Mouse (Mus musculus) adrenal gland, adult 2 months (tissue): ENCODE measurements around the gene Tmem185b. TPM values are rescaled to one million over a fixed set of nuclear protein-coding genes. Genes with fewer than 3 reads are reported as not detected.

Source experiments
- DNase-seq: peaks from one replicate; pipeline ENCODE4 v3.0.0; 2021
- polyA plus RNA-seq: library from polyadenylated mRNA; depleted of rRNA; stranded (reverse); fragments of >200 nt; gene quantifications from 2 replicates; pipeline ENCODE4 v1.2.3, GENCODE M21; 2012; rRNA removed
- total RNA-seq, 2 experiments: library from RNA; stranded (reverse); gene quantifications; 2 replicates each; pipeline ENCODE4 v1.2.3; 2021

Gene Tmem185b
- total and polyA plus RNA-seq, 3 experiments, result 18.3 to 56.5 (median 26.8) TPM

DNA sequence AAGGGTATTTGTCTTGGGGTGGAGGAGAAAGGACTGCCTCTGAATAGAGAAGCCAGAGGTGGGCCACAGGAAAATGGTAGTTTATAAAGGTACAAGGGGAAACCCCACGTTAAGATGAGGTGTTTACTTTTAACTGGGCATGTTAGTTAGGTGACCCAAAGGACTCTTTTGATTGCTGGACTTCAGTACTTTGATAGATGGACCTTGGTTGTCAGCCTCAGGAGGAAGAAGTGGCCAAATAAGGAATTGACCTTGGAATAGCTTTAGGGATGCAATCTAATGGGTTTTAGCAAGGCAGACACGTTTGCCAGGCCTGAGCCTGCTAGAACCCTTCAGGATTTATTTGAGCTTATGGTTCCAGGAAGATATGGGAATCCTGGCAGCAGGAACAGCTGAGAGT lies 13.3 kb downstream of the Tmem185b start:
- no peak for DNase-seq

DNA sequence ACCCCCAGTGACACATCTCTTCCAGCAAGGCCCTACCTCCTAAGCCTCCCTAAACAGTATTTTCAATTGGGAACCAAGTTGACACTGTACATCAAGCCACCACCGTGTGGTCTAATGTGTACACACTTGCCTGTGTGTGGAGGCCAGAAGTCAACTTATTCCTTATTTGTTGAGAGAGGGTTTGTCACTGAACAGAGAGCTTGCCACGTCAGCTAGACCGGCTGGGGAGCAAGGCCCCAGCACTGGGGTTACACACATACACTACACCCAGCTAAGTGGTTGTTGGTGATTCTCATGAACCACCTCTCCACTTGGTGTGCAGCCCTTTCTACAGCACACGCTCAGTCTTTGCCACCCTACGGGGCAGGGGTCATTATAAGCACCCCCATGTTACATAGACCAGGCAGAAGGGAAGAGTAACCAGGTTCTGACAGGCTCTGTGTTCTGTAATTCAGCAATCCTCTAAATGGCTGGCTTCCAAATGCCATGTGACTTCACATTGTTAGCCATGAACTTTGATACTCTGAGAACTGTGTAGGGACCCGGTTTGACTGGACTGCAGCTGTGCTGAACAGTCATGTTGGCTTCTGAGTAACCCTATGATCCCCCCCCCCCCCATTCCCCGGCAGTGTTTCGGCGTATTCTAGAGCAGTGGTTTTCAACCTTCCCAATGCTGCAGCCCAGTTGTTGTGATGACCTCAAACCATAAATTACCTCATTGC lies 15.0 kb downstream of the Tmem185b start:
- DNase-seq, result peak; percentile 67

DNA sequence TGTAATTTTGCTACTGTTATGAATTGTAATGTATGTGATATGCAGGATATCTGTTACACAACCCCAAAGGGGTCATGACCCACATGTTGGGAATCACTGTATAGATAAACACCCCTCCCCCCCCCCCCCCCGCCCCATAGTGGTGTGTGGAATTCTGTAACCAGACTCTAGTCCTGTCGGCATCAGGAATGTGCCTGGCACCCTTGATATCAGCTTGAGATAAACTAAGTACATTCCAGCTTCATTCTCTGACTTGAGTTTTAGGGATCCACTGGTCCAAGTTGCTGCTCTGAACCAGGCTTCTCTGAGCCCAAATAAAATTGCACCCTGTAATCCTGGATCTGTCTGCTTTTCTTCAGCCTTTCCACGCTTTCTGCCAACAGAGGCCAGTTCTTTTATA lies 15.6 kb downstream of the Tmem185b start:
- no peak for DNase-seq

DNA sequence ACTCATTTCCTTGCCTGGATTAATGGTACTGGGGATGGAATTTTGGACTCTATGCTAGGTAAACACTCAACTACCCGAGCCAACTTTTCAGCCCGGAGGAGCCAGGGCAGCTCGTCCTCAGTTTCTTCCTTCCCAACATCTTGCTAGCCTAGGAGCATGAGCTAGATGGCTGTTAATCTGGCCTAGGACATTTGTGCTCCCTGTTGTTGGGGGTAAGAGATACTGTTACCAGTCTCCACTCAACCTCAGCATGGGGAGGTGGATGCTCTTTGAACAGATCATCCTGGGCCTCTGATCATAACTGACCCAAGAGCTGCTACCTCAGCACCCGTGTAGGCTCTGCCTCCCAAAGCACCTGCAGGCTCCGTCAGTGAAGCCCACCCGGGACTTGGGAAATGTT lies 17.4 kb downstream of the Tmem185b start:
- no peak for DNase-seq

DNA sequence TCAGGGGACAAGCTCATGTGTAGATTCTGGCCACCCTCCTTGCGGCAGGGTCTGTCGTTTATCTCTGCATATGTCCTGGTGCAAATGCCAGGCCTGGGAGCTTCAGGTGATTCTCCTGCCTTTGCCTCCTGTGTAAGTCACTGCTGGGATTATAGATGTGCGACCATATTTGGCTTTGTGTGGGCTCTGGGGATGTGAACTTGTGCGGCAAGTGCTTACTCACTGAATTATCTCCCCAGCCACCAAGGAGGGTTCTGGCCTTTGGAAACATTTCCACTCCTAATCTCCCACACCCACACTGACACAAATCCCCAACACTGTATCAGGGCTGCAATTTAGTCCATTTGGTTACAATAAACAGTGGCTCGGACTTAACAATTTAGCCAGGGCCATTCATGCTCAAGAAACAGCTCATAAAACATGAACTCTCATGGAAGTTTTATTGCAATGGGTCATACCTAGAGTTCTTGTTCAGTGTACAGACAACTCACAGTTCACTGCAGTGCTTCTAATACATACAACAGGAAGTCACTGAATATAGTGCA lies 18.7 kb downstream of the Tmem185b start:
- DNase-seq, result no peak

DNA sequence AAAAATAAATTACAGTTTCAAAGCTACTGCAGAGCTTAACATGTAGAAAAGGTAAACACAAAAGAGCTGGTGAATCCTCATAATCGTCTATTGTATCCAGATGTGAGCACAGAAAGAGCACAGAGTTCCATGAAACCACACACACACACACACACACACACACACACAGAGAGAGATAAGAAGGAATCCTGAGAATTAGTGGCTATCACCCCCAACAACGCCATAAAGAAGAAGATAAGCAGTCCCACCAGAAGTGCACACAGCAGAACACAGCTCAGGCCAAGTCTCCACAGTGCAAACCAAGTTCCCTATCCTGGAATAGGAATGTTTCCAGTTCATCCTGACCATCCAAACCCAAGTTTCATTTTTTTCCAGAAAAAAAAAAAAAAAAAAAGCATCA lies 19.2 kb downstream of the Tmem185b start:
- no peak for DNase-seq

DNA sequence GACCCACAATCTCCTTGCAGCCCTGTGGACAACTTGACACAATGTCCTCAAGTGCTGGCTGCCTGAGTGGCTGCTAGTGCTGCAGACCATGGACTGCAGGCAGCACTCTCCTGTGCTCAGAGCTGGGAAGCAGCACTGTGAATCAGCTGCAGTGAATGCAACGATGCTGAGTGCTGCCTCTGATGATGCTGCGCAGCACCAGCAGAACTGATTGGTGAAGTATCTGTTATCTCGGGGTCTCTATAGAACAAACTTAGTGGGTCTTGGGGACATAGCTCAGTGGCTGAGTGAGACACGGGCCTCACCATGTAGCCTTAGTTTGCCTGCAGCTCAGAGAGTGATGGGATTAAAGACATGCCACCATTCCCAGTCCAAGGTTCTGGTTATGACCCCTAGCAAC lies 19.7 kb downstream of the Tmem185b start:
- no peak for DNase-seq

DNA sequence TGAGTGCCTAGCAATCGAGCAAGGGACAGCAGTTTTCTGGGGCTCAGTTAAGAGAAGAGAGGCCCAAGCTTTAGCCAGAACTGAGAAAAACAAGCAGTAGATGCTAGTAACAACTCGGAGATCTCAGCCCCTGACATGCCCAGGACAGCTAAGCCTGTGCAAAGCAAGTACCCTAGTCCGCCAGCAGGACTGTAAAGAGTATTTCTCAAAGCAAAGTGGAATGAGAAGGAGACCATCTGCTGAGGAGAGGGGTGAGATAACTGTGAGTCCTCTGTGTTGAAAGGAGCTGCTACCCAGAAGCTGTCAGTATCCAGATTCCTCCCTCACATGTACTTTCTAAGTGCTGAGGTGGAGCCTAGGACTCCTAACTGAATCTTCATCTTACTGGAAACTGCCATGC lies 20.5 kb downstream of the Tmem185b start:
- DNase-seq, result no peak

DNA sequence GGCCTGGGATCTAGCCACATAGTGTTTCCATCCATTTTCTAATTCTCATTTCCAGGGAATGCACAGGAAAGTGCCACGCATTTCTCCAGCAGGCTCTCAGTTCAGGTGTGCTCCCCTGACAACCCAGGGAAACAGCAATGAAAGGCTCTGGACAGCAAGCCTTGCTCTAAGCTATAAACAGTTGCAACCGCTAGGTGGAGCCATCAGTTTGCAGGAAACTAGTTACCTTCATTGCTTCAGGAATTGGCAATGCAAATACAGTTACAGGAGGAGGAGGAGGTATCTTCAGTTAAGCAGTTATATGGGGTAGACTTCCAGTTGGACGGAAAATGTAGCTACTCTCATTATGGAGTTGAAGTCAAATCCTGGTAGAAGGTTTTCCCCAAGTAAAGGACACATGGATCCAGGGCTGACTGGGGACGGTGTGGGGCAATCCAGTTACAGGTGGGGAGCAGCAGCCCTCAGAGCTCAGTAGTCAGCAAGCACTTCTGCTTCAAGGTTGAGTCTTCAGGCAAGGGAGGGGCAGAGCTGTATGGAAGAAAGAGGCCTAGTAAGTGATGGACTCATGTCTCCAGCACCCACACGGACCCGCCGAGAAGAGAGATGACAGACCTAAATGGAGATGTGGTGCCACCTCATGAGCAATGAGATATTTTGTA lies 22.8 kb downstream of the Tmem185b start:
- DNase-seq, result peak; percentile 74

DNA sequence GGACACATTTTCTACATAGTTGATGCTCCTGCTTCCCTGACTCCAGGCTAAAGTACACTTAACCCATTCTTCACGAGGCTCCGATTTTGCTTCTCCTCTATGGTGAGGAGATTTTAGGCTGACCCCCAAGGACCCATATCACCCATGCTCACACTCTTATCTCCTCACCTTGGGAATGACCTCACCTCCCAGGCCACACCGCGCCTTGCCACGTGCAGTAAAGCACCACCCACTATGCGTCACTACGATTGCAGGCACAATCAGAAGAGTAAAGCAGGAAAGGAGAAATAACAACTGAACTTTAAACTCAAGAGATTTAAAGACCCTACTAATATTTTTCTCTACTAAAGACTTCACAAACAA lies 23.3 kb downstream of the Tmem185b start:
- no peak for DNase-seq

DNA sequence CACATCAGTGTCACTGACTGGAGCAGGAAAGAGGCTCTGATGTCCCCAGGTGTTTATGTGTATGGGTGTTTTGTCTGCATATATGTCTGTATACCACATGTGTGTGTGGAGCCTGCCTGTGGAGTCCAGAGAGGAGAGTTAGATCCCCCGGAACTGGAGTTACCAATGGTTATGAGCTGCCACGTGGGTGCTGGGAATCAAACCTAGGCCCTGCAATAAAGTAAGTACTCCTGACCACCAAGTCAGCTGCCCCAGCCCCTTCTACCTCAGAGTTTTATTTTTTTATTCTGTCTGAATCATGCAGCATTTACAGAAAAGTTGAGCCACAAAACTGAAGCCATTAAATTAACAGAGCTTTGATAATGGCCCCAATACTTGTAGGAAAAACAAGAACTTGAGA lies 24.1 kb downstream of the Tmem185b start:
- DNase-seq, result no peak

DNA sequence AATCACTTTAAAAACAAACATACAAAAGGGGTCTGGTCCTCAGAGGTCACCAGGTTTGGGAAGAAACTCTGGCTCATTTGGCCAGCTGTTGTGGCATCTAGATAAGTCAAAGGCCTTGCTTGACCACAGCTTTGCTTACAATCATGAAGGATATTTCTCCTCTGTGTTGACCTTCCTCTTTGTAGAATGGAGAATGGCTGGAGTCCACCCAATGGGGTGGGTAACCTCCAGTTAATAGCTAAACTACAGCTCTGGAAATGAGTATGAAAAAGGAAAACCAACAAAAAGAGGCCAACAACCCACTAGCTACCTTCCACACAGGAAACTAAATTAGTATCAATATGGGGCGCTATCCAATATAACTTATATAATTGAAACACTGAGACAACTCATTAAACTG lies 25.7 kb downstream of the Tmem185b start:
- DNase-seq, result no peak

DNA sequence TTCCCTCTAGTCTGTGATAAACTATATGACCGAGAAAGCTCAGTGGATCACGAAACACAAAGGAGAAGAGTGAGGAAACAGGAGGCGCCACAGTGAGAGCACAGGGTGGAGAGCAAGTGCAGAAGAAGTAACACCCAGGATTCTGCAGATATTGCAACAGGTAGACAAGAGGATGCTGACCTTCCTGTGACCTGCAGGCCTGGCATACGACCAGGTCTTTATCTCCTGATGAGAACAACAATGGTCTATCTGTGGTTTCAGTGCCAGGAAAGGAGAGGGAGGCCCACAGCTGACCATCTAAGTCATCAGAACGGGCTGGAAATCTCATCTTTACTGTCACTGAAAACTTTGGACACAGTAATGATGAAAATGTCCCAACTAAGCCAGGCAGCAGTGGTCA lies 29.7 kb downstream of the Tmem185b start:
- DNase-seq, result no peak

DNA sequence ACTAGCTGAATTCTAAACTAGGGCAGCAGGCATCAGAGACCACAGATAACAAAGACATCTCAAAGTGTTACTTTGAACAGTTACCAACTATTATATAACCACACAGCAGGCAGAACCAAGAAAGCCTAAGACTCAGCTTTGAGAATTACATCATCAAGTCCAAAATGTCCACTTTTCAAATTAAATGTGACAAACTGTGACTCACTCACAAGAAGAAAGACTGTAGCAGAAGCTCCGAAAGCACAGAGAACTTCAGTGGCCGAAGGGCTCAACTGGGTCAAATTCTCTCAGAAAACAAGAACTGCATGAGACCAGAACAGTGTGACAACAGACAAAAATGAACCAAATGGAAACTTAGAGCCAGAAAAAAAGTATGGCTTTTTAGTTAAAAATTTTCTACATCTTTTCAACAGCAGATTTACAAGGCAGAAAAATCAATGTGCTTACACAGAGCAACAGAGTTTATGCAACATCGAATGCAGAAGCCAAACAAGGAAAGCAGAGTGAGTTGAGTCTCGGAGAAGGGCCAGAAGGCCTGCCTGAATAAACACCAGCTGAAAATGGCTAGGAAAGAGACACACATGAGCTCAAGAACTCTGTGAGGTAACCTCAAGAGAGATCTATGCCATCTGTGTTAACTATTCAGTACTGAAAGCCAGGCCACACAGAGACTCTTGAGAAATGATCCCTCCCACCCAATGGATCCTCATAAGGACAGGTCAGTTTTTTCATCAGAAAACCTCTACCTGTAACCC lies 31.9 kb downstream of the Tmem185b start:
- DNase-seq, result no peak

DNA sequence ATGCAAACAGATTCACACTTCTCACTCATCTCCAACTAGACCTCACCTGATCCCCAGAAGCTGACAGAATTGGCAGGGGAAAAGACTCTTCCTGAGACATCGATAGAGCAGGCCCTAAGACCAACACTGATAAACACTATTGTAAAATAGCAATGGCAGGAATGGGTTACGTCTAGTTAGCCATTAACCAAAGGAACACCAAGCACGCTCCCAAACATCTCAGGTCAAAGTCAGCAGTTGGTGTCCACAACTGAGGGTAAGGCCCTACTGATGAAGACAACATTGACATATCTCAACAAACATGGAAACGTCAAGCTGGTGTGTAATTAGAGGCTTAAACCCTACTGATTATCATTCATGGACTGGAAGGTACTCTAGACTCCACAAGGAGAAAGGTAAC lies 39.6 kb downstream of the Tmem185b start:
- no peak for DNase-seq

DNA sequence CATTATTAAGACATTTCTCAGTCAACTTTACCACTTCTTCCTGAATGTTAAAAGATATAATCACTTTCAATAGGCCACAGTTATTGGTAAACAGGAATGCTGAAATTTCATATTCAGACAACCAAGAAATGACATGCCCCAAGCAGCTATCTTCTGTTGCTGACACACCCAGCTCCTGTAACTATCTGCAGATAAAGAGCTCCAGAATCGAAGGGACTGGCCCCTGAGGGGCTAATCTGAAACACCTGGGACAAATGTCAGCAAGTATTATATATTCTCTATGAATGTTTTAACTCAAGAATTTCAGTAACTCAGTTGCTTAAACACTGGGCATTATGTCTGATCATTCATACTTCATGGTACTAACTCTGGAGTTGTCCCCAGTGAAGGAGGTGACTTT lies 44.2 kb downstream of the Tmem185b start:
- no peak for DNase-seq

Other genes starting within 250 kb of the Tmem185b start
- 1 to 10 TPM; 1.9 to 3.1 TPM for gene Inhbb, start 103.9 kb upstream of the Tmem185b start, total RNA-seq
- gene Inhbb, start 103.9 kb upstream of the Tmem185b start, polyA plus RNA-seq, result 6.2 and 6.5 TPM in 2 replicates
- 10 to 100 TPM; 60.0 to 60.4 TPM for gene Ralb, start 21.4 kb upstream of the Tmem185b start, total RNA-seq
- gene Ralb, start 21.4 kb upstream of the Tmem185b start, polyA plus RNA-seq, result 40.7 and 46.7 TPM in 2 replicates
- gene Epb41l5, start 122.8 kb downstream of the Tmem185b start, total RNA-seq, result 10 to 100 TPM; 10.0 to 12.3 TPM
- 1.8 and 2.7 TPM in 2 replicates for gene Epb41l5, start 122.8 kb downstream of the Tmem185b start, polyA plus RNA-seq